Mouse (Mus musculus): ENCODE data around the gene Gpr180.

- TF ChIP-seq CTCF (conservative IDR thresholded peaks at IDR 0.05; ENCODE audit: insufficient read depth, insufficient read length, low read depth, low read length) (no peak), POLR2A (IDR thresholded peaks at IDR 0.05; ENCODE audit: low read depth, low read length) (no peak)
Measured at GRCm38 (mm10) chr14:118191442-118191841, 54.5 kb downstream of the Gpr180 start.

Data from kidney, adult 2 months (tissue).